Mouse (Mus musculus): ENCODE measurements around the gene Dgka. TPM values are rescaled to one million over a fixed set of nuclear protein-coding genes. Genes with fewer than 3 reads are reported as not detected.

Dgka gene
- 5.2 and 6.3 TPM in 2 replicates for polyA plus RNA-seq (2016; fragmentation: Nextera tagmentation; extraction: Ambion mirVana)

DNA sequence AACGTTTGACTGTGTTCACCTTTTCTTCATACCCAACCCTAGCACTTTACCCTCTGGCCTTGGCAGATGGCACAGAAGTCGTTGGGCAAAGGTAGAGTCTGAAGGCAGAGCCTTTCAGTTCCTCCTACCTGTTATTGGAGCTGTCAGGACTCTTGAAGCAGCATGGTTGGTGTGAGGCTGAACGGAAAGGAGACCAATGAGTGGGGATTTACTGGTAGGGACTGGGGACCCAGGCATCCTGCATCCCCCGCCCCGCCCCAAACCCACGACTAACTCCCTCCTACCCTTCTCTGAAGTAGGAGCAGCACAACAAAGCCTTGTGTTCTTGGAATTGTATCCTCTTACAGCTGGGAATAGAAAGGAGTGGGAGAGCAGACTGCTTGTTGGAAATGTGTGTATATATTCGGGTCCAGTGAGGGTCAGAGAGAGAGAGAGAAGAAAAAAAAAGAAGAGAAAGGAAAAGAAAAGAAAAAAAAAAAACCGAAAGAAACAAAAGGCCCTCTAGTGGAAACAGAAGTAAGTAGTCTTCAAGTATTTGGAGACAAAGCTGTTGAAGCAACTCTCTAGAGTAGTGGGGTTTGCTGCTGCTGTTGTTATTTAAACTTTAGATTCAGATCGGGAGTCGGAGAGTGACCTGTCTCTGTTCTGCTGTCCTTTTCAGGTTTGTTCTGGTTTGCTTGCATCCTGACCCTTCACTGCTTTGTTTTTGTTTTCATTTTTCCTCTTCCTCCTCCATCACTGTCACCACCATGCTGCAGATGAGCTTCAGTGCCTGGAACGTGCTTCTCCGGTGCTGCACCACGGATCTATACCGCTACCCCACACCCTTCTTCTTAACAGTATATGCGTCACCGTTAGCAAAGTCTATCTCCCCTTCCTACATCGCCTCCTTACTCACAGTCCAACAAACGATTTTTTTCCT lies at the start of gene Dgka:
Dgka (minus strand) TSS at position 176 of the 922 bp plus-strand sequence.
- peaks cover 58% of the 10 kb centered on the region for H3K27me3 ChIP-seq (replicated peaks; ENCODE audit: low read depth, poor library complexity, severe bottlenecking)
- H3K36me3 ChIP-seq (replicated peaks) = no peaks in the 10 kb centered on the region
- DNase-seq (ENCODE audit: low spot score) = peak; percentile 21
- WGBS = 24% methylated on average over 18 of the region's 18 CpGs
- peaks cover 47% of the 10 kb centered on the region for H3K4me1 ChIP-seq
- no peaks in the 10 kb centered on the region for H3K9me3 ChIP-seq
- peak within 1 kb of the TSS; percentile 81 for H3K27ac ChIP-seq (replicated peaks)
- H3K4me3 ChIP-seq = peak within 1 kb of the TSS; percentile 77

DNA sequence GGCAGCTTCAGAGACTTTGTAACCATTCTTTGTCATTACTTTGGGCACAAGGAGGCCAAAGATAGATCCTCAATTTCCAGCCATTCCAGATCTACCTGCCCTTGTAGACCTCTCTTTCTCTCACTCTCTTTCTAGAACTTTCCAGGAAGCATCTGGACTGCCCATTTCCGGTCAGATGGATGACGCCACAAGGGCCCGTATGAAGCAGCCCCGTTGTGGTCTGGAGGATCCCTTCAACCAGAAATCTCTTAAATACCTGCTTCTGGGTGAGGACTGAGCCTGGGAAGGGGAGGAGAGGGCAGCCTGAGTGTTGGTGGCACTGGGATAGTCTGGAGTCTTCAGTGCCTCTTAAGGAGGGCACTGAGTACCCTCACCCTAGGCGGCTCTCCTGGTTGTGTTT lies 49.7 kb upstream of the Dgka start:
- no peak for DNase-seq (ENCODE audit: low spot score)
- H3K9me3 ChIP-seq = no peaks in the 10 kb centered on the region
- no peak overlapping the region; the same call in 1 of the 2 replicates for H3K27ac ChIP-seq (replicated peaks)
- H3K27me3 ChIP-seq (replicated peaks; ENCODE audit: low read depth, poor library complexity, severe bottlenecking) = no peaks in the 10 kb centered on the region
- WGBS = 91% methylated on average over 5 of the region's 5 CpGs
- H3K4me1 ChIP-seq = no peaks in the 10 kb centered on the region
- H3K36me3 ChIP-seq (replicated peaks) = peaks cover 11% of the 10 kb centered on the region; the same call in 1 of the 2 replicates
- no peak overlapping the region for H3K4me3 ChIP-seq

DNA sequence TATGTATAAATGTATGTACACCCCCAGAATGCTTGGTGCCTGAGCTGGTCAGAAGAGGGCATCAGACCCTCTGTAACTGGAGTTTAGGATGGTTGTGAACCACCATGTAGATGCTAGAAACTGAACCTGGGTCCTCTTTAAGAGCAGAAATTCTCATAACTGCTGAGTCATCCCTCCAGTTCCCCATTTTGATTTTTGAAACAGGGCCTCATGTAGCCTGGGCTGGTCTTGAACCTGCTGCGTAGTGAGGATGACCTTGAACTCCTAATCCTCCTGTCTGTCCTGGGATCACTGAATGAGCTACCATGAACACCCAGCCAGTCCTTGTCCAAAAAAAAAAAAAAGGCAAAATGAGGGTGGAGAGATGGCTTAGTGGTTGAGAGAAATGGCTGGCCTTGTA lies 48.6 kb upstream of the Dgka start:
- Histone ChIP-seq H3K27ac (replicated peaks) (no peak overlapping the region), H3K4me1 (no peaks in the 10 kb centered on the region), H3K9me3 (no peaks in the 10 kb centered on the region), H3K27me3 (replicated peaks; ENCODE audit: low read depth, poor library complexity, severe bottlenecking) (no peaks in the 10 kb centered on the region), H3K4me3 (no peak overlapping the region), H3K36me3 (replicated peaks) (0 out of 2 replicates have a peak, but pooled peaks cover 2% of the 10 kb centered on the region)
- DNase-seq (ENCODE audit: low spot score) = no peak
- 98% methylated on average over 1 of the region's 1 CpGs for WGBS

DNA sequence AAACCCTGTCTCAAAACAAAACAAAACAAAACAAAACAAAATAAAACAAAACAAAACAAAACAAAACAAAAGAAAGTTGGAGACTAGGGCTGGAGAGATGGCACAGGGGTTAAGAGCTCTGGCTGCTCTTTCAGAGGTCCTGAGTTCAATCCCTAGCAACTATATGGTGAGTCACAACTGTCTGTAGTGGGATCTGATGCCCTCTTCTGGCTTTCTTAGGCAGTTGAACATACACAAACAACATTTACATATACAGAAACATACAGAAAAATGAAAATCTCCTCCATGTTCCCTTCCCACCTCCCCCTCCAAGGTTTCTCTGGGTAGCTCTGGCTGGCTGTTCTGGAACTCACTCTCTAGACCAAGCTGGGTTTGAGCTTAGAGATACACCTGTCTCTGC lies 47.4 kb upstream of the Dgka start:
- Histone ChIP-seq H3K36me3 (replicated peaks) (no peaks in the 10 kb centered on the region), H3K4me3 (no peak overlapping the region), H3K27me3 (replicated peaks; ENCODE audit: low read depth, poor library complexity, severe bottlenecking) (no peaks in the 10 kb centered on the region), H3K27ac (replicated peaks) (no peak overlapping the region), H3K4me1 (no peaks in the 10 kb centered on the region), H3K9me3 (no peaks in the 10 kb centered on the region)
- DNase-seq (ENCODE audit: low spot score) = no peak

DNA sequence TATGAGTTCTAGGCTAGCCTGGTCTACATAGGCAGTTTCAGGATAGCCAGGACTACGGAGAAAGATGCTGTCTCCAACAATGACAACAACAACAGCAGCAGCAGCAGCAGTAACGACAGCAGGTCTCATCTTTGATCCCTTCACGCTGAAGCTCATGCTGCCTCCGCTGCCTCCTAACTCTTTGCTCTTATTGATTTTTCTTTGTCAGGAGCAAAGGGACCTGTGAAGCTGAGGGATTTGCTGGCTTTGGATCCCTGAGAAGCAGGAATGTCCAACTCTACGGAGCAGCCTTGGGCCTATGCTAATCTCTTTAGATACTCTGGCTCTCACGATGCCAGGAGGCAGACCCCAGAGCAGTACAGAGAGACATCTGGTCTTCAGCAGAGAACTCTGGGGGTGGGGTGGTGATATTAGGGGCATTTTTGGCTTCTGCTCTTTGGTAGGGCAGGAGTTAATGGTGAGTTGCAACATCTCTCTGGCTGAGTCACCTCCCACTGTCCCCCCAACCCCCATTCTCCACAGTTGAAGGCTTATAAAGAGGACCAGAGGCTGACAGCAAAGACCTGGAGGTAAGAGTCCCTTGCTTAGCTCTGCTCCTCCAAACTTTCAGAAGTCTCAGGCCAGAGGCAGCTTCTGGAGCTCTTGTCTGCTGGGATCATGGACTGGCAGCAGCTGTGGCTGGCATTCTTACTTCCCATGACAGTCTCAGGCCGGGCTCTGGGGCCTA lies 45.9 kb upstream of the Dgka start, which contains the start of gene Mmp19:
Mmp19 (plus strand) TSS at position 513 of the 727 bp plus-strand sequence.
- no peaks in the 10 kb centered on the region for H3K27me3 ChIP-seq (replicated peaks; ENCODE audit: low read depth, poor library complexity, severe bottlenecking)
- DNase-seq (ENCODE audit: low spot score) = no peak
- no peaks in the 10 kb centered on the region for H3K36me3 ChIP-seq (replicated peaks)
- no peaks in the 10 kb centered on the region for H3K9me3 ChIP-seq
- H3K4me1 ChIP-seq = no peaks in the 10 kb centered on the region
- H3K4me3 ChIP-seq = no peak within 1 kb of the TSS
- WGBS = 71% methylated on average over 7 of the region's 7 CpGs
- H3K27ac ChIP-seq (replicated peaks) = no peak within 1 kb of the TSS

DNA sequence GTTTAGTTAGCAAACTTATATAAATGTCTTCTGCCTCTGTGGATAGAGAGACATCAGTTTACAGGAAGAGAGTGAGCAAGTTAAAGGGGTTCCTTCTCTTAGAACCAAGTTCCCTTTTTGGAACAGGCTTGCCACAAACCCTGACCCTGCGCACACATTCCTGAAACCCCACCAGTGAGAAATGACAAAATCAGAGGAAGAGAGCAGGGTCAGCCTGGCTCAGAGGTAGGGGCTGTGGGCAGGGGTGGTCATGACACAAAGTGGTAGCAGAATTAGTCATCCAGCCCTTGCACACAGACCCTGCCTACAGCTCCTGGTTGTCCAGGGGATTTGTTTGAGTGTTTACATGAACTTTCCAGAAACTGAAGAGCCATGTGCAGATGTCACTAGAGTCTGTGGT lies 35.5 kb upstream of the Dgka start:
- WGBS = 93% methylated on average over 1 of the region's 1 CpGs
- H3K27me3 ChIP-seq (replicated peaks; ENCODE audit: low read depth, poor library complexity, severe bottlenecking) = no peaks in the 10 kb centered on the region
- no peak overlapping the region for H3K4me3 ChIP-seq
- H3K27ac ChIP-seq (replicated peaks) = peak overlapping the region; percentile 82
- H3K36me3 ChIP-seq (replicated peaks) = no peaks in the 10 kb centered on the region
- H3K4me1 ChIP-seq = peaks cover 21% of the 10 kb centered on the region
- H3K9me3 ChIP-seq = peaks cover 18% of the 10 kb centered on the region
- DNase-seq (ENCODE audit: low spot score) = no peak

DNA sequence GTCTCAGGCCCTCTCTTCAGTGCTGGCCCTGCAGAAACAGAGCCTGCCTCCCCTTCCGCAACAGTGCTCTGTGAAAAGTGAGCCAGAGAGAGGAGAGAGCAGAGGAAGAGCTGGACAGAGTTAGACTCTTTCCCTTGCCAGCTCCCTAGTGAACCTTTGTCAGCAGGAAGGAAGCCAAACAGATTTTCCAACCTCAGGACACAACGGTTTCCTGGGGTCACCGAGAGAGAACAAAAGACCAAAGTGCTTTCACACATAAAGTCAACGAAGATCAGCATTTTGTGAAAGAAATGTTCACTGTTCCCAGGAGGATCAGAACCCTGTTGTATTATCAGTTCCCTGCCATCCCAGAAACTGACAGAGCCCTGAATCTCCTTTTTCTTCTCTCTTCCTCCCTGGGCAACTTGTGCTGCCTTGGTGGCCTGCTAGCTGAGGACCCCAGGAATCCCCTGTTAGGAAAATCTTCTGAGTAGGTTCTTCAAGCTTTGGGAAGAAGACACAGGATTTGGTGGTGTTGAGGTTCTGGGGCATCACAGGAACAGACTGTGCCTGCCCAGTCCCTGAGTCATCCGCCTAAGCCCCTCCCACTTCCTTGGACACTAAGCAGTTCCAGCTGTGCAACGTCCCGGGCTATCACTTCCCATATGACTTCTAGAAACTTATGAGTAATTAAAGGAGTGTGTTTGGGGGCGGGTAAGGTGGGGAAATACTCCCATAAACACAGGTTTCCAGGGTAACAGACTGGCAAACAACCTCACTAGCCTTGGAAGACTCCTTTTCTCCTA lies 34.5 kb upstream of the Dgka start:
- no peaks in the 10 kb centered on the region for H3K27me3 ChIP-seq (replicated peaks; ENCODE audit: low read depth, poor library complexity, severe bottlenecking)
- H3K9me3 ChIP-seq = peaks cover 9% of the 10 kb centered on the region
- peak; percentile 85 for DNase-seq (ENCODE audit: low spot score)
- H3K27ac ChIP-seq (replicated peaks) = peak overlapping the region; percentile 82
- H3K36me3 ChIP-seq (replicated peaks) = no peaks in the 10 kb centered on the region
- H3K4me3 ChIP-seq = peak overlapping the region; percentile 30
- WGBS = 22% methylated on average over 8 of the region's 8 CpGs
- peaks cover 21% of the 10 kb centered on the region for H3K4me1 ChIP-seq

DNA sequence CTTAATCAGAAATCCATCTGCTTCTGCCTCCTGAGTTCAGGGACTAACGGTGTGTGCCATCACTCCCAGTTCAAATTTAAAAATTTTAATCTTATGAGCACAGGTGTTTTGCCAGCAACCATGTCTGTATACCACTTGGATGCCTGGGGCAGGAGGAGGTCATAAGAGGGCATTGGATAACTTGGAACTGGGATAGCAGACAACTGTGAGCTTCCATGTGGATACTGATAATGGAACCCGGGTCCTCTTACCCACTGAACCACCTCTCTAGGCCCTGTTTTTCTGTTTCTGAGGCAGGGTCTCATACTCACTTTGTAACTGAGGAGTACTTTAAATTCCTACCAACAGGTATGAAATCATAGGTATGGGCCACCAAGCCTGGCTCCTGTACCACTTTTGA lies 33.8 kb upstream of the Dgka start:
- Histone ChIP-seq H3K4me1 (peaks cover 27% of the 10 kb centered on the region), H3K4me3 (no peak overlapping the region), H3K9me3 (peaks cover 3% of the 10 kb centered on the region; the same call in 1 of the 2 replicates), H3K36me3 (replicated peaks) (no peaks in the 10 kb centered on the region), H3K27me3 (replicated peaks; ENCODE audit: low read depth, poor library complexity, severe bottlenecking) (no peaks in the 10 kb centered on the region), H3K27ac (replicated peaks) (peak overlapping the region; percentile 82)
- DNase-seq (ENCODE audit: low spot score) = no peak
- 80% methylated on average over 2 of the region's 2 CpGs for WGBS

DNA sequence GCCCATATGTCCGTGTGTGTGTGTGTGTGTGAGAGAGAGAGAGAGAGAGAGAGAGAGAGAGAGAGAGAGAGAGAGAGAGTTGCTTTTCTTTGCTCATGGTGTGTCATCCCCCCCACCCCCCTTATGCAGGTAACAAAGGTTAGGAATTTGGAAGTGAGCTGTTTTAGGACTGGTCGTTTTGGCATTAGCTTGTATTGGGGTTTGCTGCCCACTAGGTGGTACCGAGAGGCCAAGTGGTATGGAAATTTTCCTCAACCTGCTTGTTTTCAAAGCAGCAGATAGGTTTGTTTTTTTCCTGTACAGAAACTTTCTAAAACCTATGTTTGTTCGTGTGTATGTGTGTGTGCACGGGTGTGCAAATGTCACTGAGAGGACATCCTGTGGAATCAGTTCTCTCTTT lies 29.0 kb upstream of the Dgka start:
- 21% methylated on average over 5 of the region's 5 CpGs for WGBS
- Histone ChIP-seq H3K4me3 (no peak overlapping the region), H3K36me3 (replicated peaks) (no peaks in the 10 kb centered on the region; the same call in 1 of the 2 replicates), H3K27me3 (replicated peaks; ENCODE audit: low read depth, poor library complexity, severe bottlenecking) (no peaks in the 10 kb centered on the region), H3K9me3 (no peaks in the 10 kb centered on the region), H3K4me1 (peaks cover 14% of the 10 kb centered on the region), H3K27ac (replicated peaks) (no peak overlapping the region)
- DNase-seq (ENCODE audit: low spot score) = peak; percentile 17

DNA sequence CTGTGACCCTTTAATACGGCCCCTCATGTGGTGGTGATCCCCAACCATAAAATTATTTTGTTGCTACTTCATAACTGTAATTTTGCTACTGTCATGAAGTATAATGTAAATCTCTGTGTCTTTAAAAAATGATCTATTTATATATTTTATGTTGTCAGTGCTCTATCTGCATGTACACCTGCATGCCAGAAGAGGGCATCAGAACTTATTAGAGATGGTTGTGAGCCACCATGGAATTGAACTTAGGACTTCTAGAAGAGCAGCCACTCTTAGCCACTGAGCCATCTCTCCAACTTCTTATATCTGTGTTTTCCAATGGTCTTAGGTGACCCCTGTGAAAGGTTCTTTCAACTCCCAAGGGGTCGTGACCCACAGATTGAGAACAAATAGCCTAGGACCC lies 28.2 kb upstream of the Dgka start:
- Histone ChIP-seq H3K36me3 (replicated peaks) (peaks cover 8% of the 10 kb centered on the region; the same call in 1 of the 2 replicates), H3K4me1 (peaks cover 11% of the 10 kb centered on the region), H3K27me3 (replicated peaks; ENCODE audit: low read depth, poor library complexity, severe bottlenecking) (no peaks in the 10 kb centered on the region), H3K4me3 (no peak overlapping the region), H3K9me3 (no peaks in the 10 kb centered on the region), H3K27ac (replicated peaks) (no peak overlapping the region)
- DNase-seq (ENCODE audit: low spot score) = no peak
- WGBS = 81% methylated on average over 2 of the region's 2 CpGs

DNA sequence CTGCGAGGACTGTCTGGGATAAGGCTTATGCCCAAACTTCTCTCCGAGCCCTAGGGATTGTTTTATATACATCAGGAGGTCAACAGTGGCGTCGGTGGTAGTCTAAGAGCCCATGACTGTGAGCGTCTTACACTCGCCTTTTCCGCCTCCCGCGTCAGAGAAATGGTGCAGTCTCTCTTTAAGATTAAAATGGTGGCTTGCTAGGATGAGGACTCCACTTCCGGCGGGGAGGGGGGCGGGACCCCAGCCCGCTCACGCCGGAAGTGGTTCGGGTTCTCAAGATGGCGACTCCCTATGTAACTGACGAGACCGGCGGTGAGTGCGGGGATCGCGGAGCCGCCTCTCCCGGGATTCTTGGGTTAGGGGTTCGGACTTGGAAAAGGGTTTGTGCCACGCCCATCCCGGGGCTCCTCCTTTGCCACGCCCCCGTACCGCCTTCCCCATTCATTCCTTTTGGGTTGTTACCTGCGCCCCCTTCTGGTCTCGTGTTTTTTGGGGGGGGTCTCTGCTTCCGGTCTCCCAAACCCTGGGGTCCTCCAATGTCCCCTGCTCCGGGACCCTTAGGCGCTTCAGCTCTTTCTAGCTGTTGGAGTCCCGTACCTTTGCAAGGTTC lies 3.7 kb upstream of the Dgka start:
- peak; percentile 95 for DNase-seq (ENCODE audit: low spot score)
- WGBS = under 1% methylated on average over 37 of the region's 37 CpGs

More for the DNA sequence above, 3.7 kb upstream of the Dgka start:
- peak overlapping the region; percentile 94 for H3K27ac ChIP-seq (replicated peaks)
- peaks cover 45% of the 10 kb centered on the region for H3K4me1 ChIP-seq
- no peaks in the 10 kb centered on the region for H3K9me3 ChIP-seq
- peak overlapping the region; percentile 74 for H3K4me3 ChIP-seq
- peaks cover 32% of the 10 kb centered on the region for H3K27me3 ChIP-seq (replicated peaks; ENCODE audit: low read depth, poor library complexity, severe bottlenecking)
- H3K36me3 ChIP-seq (replicated peaks) = peaks cover 20% of the 10 kb centered on the region
